ENCODE assay signal across 35 mouse cellular contexts in genomic region chr7:24296386-24296785, GRCm38 (mm10). TPM values are rescaled to one million over a fixed set of nuclear protein-coding genes. Genes with fewer than 3 reads are reported as not detected.
"Had no signal": no experiment of that assay in that cellular context is flagged by ENCODE, and none has a peak within 500 bp of the region (broad histone marks: within the 10 kb centered on the region; RNA-seq: fewer than 3 reads in every experiment).

No protein-coding gene starts in this region.

- ATAC-seq: forebrain, embryonic 13.5 days; forebrain, embryonic 14.5 days; forebrain, embryonic 15.5 days; forebrain, embryonic 16.5 days; forebrain, postnatal 0 days had no signal

- H3K27ac ChIP-seq: embryonic facial prominence, embryonic 10.5 days; embryonic facial prominence, embryonic 12.5 days; embryonic facial prominence, embryonic 13.5 days; embryonic facial prominence, embryonic 15.5 days; forebrain, embryonic 10.5 days; forebrain, embryonic 12.5 days; forebrain, embryonic 13.5 days; forebrain, embryonic 15.5 days; gastrocnemius, adult 2 months; heart, adult 2 months had no signal

- H3K4me3 ChIP-seq: embryonic facial prominence, embryonic 10.5 days; embryonic facial prominence, embryonic 12.5 days; embryonic facial prominence, embryonic 13.5 days; embryonic facial prominence, embryonic 15.5 days; erythroblast, embryonic 14.5 days; forebrain, embryonic 10.5 days; forebrain, embryonic 12.5 days; forebrain, embryonic 13.5 days; forebrain, embryonic 15.5 days; gastrocnemius, adult 2 months; heart, adult 2 months had no signal

- H3K9me3 ChIP-seq: embryonic facial prominence, embryonic 12.5 days; embryonic facial prominence, embryonic 15.5 days; forebrain, embryonic 12.5 days; forebrain, embryonic 13.5 days; forebrain, embryonic 15.5 days had no signal

- DNase-seq: cerebellum, adult 2 months; cerebellum, adult 8-10 months; cerebellum, adult 9-10 months; cerebellum, adult 9-11 months; cerebellum, postnatal 10 days; cerebellum, postnatal 14 days; cerebellum, postnatal 25 days; cerebellum, postnatal 36 days; embryo, embryonic 11 days; forebrain, postnatal 0 days; gastrocnemius, adult 2 months; gastrocnemius, postnatal 10 days; gastrocnemius, postnatal 14 days; gastrocnemius, postnatal 25 days; gastrocnemius, postnatal 36 days; heart, adult 18-20 months; heart, adult 2 months had no signal

- H3K27me3 ChIP-seq: embryonic facial prominence, embryonic 12.5 days; embryonic facial prominence, embryonic 13.5 days; embryonic facial prominence, embryonic 15.5 days; forebrain, embryonic 12.5 days; forebrain, embryonic 13.5 days; forebrain, embryonic 15.5 days had no signal

- H3K4me2 ChIP-seq: embryonic facial prominence, embryonic 12.5 days; embryonic facial prominence, embryonic 13.5 days; embryonic facial prominence, embryonic 15.5 days; forebrain, embryonic 12.5 days; forebrain, embryonic 13.5 days; forebrain, embryonic 15.5 days had no signal

- H3K9ac ChIP-seq: embryonic facial prominence, embryonic 12.5 days; embryonic facial prominence, embryonic 13.5 days; embryonic facial prominence, embryonic 15.5 days; forebrain, embryonic 12.5 days; forebrain, embryonic 13.5 days; forebrain, embryonic 15.5 days; forebrain, postnatal 0 days had no signal

RNA-seq across cellular contexts. Expression of gene Zfp61, which starts 4.6 kb away (rescaled TPM):
- polyA plus RNA-seq: erythroblast, embryonic 14.5 days had no signal

RNA-seq across cellular contexts. Expression of gene Zfp93, which starts 26.2 kb away (rescaled TPM):
- polyA plus RNA-seq: erythroblast, embryonic 14.5 days had no signal

RNA-seq across cellular contexts. Expression of gene Tescl, which starts 37.4 kb away (rescaled TPM):
- total RNA-seq: common myeloid progenitor, adult 5-6 weeks; forebrain, postnatal 0 days; gastrocnemius, adult 18-20 months; gastrocnemius, adult 2 months; gastrocnemius, adult 8-10 months; gastrocnemius, postnatal 10 days; gastrocnemius, postnatal 14 days; gastrocnemius, postnatal 25 days; gastrocnemius, postnatal 36 days; granulocyte monocyte progenitor cell, adult 5-6 weeks; heart, adult 2 months had no signal
- polyA plus RNA-seq: embryonic facial prominence, embryonic 11.5 days; embryonic facial prominence, embryonic 14.5 days; embryonic facial prominence, embryonic 15.5 days; erythroblast, embryonic 14.5 days; forebrain, embryonic 12.5 days; forebrain, embryonic 13.5 days; forebrain, embryonic 15.5 days; forebrain, embryonic 16.5 days; forebrain, postnatal 0 days; frontal cortex, adult 2 months had no signal

RNA-seq across cellular contexts. Expression of gene Zfp108, which starts 41.8 kb away (rescaled TPM):
- polyA plus RNA-seq: erythroblast, embryonic 14.5 days had no signal
